Mouse (Mus musculus): ENCODE measurements around the gene Slc5a8. TPM values are rescaled to one million over a fixed set of nuclear protein-coding genes. Genes with fewer than 3 reads are reported as not detected.

The Slc5a8 gene
- total and polyA plus RNA-seq, 3 experiments = not detected

DNA sequence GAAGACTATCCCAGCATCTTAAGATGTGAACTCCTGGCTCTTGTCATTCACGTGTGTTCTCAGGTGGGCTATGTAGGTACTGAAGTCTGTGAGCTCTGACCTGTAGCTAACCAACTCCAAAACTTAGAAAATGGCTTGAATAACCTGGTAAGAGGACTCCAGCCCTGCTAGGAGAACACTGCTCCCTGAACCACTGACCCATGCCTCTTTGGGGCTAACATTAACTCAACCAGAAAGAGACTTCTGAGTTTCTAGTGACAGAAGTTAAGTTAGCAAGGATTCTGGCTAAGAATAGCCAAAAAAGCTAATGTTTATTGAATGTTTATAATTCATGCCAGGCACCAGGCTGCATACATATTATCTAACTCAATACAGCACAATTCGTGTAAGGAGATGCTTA lies 2.6 kb downstream of the Slc5a8 start:
- no peak for DNase-seq (ENCODE audit: low read depth, low spot score)
- Histone ChIP-seq H3K36me3 (ENCODE audit: control insufficient read depth in 1 of 2, insufficient read depth in 2 of 2, low read length in 2 of 2) (no peaks in the 10 kb centered on the region), H3K9ac (ENCODE audit: control insufficient read depth, low read depth, low read length, poor library complexity, severe bottlenecking) (no peak overlapping the region), H3K27me3 (ENCODE audit: control insufficient read depth in 1 of 2, insufficient read depth in 2 of 2, low read length in 2 of 2) (no peaks in the 10 kb centered on the region), H3K4me3 (ENCODE audit: control insufficient read depth in 1 of 2, insufficient read depth in 1 of 2, low read depth in 2 of 2, low read length in 2 of 2) (no peak overlapping the region), H3K27ac (ENCODE audit: control insufficient read depth, low read depth, low read length) (no peak overlapping the region), H3K9me3 (replicated peaks; ENCODE audit: insufficient read depth, low read length) (no peaks in the 10 kb centered on the region), H3K4me1 (ENCODE audit: control insufficient read depth in 1 of 2, insufficient read depth in 2 of 2, low read length in 2 of 2) (no peaks in the 10 kb centered on the region), H3K79me2 (ENCODE audit: control insufficient read depth, insufficient read depth, low read length, poor library complexity) (no peaks in the 10 kb centered on the region)
- no peak for TF ChIP-seq MAX (IDR thresholded peaks at IDR 0.05; ENCODE audit: low read length)
- no peak for TF ChIP-seq RCOR1 (IDR thresholded peaks at IDR 0.05; ENCODE audit: low read depth, low read length)
- TF ChIP-seq MEF2A (IDR thresholded peaks at IDR 0.05; ENCODE audit: extremely low read depth, insufficient replicate concordance, low read depth, low read length, poor library complexity, severe bottlenecking) = no peak
- no peak for TF ChIP-seq UBTF (IDR thresholded peaks at IDR 0.05; ENCODE audit: borderline replicate concordance, insufficient read depth, low read depth, low read length)
- no peak for TF ChIP-seq TCF12 (IDR thresholded peaks at IDR 0.05; ENCODE audit: low read depth, low read length)
- TF ChIP-seq EP300 (IDR thresholded peaks at IDR 0.05; ENCODE audit: low read depth in 1 of 2, low read length in 2 of 2) = no peak
- TF ChIP-seq USF2 (IDR thresholded peaks at IDR 0.05; ENCODE audit: borderline replicate concordance in 1 of 2, insufficient read depth in 1 of 2, low read depth in 1 of 2, low read length in 2 of 2) = no peak
- no peak for TF ChIP-seq SMC3 (IDR thresholded peaks at IDR 0.05; ENCODE audit: low read depth, low read length)
- TF ChIP-seq BHLHE40 (IDR thresholded peaks at IDR 0.05; ENCODE audit: borderline replicate concordance, low read depth, low read length) = no peak
- no peak for TF ChIP-seq NELFE (IDR thresholded peaks at IDR 0.05; ENCODE audit: low read depth, low read length)
- TF ChIP-seq ZNF384 (IDR thresholded peaks at IDR 0.05; ENCODE audit: low read depth, low read length) = no peak
- TF ChIP-seq HCFC1 (IDR thresholded peaks at IDR 0.05; ENCODE audit: low read depth, low read length) = no peak
- no peak for TF ChIP-seq CHD1 (IDR thresholded peaks at IDR 0.05; ENCODE audit: low read depth, low read length)

DNA sequence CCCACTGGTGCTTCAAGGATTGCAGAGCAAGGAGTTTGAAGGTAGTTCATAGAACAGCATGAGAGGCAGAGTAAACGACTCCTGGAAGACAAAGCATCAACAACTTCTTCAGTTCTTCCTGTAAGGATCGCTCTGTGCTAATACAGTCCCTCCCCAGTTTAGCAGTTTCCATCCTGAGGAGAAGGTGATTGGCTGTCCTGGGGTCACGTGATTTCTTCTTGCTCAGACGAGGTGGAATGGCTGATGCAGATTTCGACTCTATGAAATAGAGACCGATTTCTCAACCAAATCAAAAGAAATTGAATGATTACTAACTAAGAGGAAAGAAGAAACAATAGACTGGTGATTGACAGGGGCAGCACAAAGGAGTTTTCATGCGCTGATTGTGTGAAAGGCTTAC lies 5.6 kb downstream of the Slc5a8 start:
- no peaks in the 10 kb centered on the region for H3K36me3 ChIP-seq (ENCODE audit: control insufficient read depth in 1 of 2, insufficient read depth in 2 of 2, low read length in 2 of 2)
- H3K4me3 ChIP-seq (ENCODE audit: control insufficient read depth in 1 of 2, insufficient read depth in 1 of 2, low read depth in 2 of 2, low read length in 2 of 2) = no peak overlapping the region
- no peaks in the 10 kb centered on the region for H3K27me3 ChIP-seq (ENCODE audit: control insufficient read depth in 1 of 2, insufficient read depth in 2 of 2, low read length in 2 of 2)
- TF ChIP-seq ETS1 (IDR thresholded peaks at IDR 0.05; ENCODE audit: low read depth, low read length) = no peak
- peak; percentile 47; the same call in 1 of the 2 replicates for TF ChIP-seq USF1 (IDR thresholded peaks at IDR 0.05; ENCODE audit: low read depth, low read length)
- no peak for TF ChIP-seq ZKSCAN1 (IDR thresholded peaks at IDR 0.05; ENCODE audit: low read depth, low read length)
- no peak for TF ChIP-seq ELF1 (IDR thresholded peaks at IDR 0.05; ENCODE audit: low read depth, low read length)
- no peak for TF ChIP-seq POLR2AphosphoS5 (IDR thresholded peaks at IDR 0.05; ENCODE audit: borderline replicate concordance, low read depth, low read length)
- no peak for TF ChIP-seq HCFC1 (IDR thresholded peaks at IDR 0.05; ENCODE audit: low read depth, low read length)
- TF ChIP-seq GABPA (IDR thresholded peaks at IDR 0.05; ENCODE audit: low read depth, low read length) = no peak
- no peaks in the 10 kb centered on the region for H3K79me2 ChIP-seq (ENCODE audit: control insufficient read depth, insufficient read depth, low read length, poor library complexity)
- no peak overlapping the region for H3K9ac ChIP-seq (ENCODE audit: control insufficient read depth, low read depth, low read length, poor library complexity, severe bottlenecking)
- H3K9me3 ChIP-seq (replicated peaks; ENCODE audit: insufficient read depth, low read length) = no peaks in the 10 kb centered on the region
- no peaks in the 10 kb centered on the region for H3K4me1 ChIP-seq (ENCODE audit: control insufficient read depth in 1 of 2, insufficient read depth in 2 of 2, low read length in 2 of 2)
- H3K27ac ChIP-seq (ENCODE audit: control insufficient read depth, low read depth, low read length) = no peak overlapping the region
- DNase-seq (ENCODE audit: low read depth, low spot score) = no peak

Measured in MEL (cell line).